Mouse (Mus musculus) hindbrain, embryonic 14.5 days (tissue): ENCODE measurements at regions not wholly inside any gene's neighbourhood (a gene's known extent, or its start where the extent isn't known, plus 50 kb on each side); places are given as distances from the start of the nearest gene placed in this dataset.

Experiments
- ATAC-seq: fragments of 200-750 bp; cut with Nextera tagmentation; 2 replicates; pipeline ENCODE4 v1.8.0; 2017; ENCODE audit warnings: moderate number of reproducible peaks, mild to moderate bottlenecking, moderate TSS enrichment, moderate library complexity; ENCODE audit not compliant: low FRiP score
- DNase-seq: peaks from one replicate; pipeline ENCODE4 v3.0.0-alpha.2; 2015; ENCODE audit warnings: low spot score
- H3K27ac ChIP-seq: fragments of 300-500 bp; sonication (generic); 2 replicates; pipeline ENCODE4 v1.5.1; 2014; ENCODE audit warnings: mild to moderate bottlenecking, moderate library complexity
- H3K27me3 ChIP-seq: fragments of 300-500 bp; sonication (generic); 2 replicates; pipeline ENCODE4 v1.6.1; 2014; ENCODE audit warnings: mild to moderate bottlenecking, low read length, mixed read lengths; ENCODE audit not compliant: control insufficient read depth, insufficient read depth
- H3K36me3 ChIP-seq: fragments of 300-500 bp; sonication (generic); replicated peaks from 2 replicates; pipeline ENCODE4 v1.6.1; 2014; ENCODE audit not compliant: control insufficient read depth, insufficient read depth
- H3K4me1 ChIP-seq: fragments of 300-500 bp; sonication (generic); replicated peaks from 2 replicates; pipeline ENCODE4 v1.6.1; 2014; ENCODE audit warnings: antibody characterized with exemption, low read length, mixed read lengths; ENCODE audit not compliant: control insufficient read depth, insufficient read depth
- H3K4me2 ChIP-seq: fragments of 300-500 bp; sonication (generic); replicated peaks from 2 replicates; pipeline ENCODE4 v1.6.1; 2014; ENCODE audit warnings: mild to moderate bottlenecking, moderate library complexity
- H3K4me3 ChIP-seq: fragments of 300-500 bp; sonication (generic); replicated peaks from 2 replicates; pipeline ENCODE4 v1.5.1; 2014; ENCODE audit warnings: mild to moderate bottlenecking, low read length
- H3K9ac ChIP-seq: fragments of 300-500 bp; sonication (generic); 2 replicates; pipeline ENCODE4 v1.6.1; 2014
- H3K9me3 ChIP-seq: fragments of 300-500 bp; sonication (generic); 2 replicates; pipeline ENCODE4 v1.6.1; 2016; ENCODE audit warnings: low read length; ENCODE audit not compliant: control insufficient read depth
- WGBS: fragments of 180-500 bp; shearing (Covaris S2); extraction: QIAGEN DNeasy Blood & Tissue Kit; methylation state at CpG from one replicate; pipeline ENCODE4 v1.1.7; 2014; 5-methylcytosine and 5-hydroxymethylcytosine counted together

DNA sequence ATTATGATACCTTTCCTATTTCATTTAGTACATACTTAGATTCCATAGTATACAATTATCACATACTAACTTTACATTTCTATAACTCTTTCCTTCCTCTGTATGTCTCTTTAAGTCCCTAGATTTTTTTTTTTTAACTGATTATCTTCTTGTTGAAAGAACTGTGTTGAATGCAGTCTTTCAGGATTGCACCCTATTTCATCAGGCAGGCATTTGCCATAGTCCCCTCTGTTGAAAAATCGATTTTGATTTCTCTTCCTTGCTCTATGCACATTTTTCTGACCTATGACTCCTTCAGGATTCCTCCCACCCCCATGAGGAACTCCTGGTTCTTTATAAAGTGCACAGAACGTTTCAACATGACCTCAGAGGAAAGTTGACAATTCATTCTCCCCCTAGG lies 183.2 kb upstream of the Sox11 start:
- H3K36me3 ChIP-seq, result no peaks in the 10 kb centered on the region
- no peaks in the 10 kb centered on the region for H3K4me1 ChIP-seq
- H3K4me2 ChIP-seq, result no peak overlapping the region
- no peak overlapping the region for H3K4me3 ChIP-seq
- no peak overlapping the region for H3K9ac ChIP-seq
- H3K27ac ChIP-seq, result no peak overlapping the region
- H3K9me3 ChIP-seq, result no peaks in the 10 kb centered on the region
- ATAC-seq (no peak), DNase-seq (no peak)
- no peaks in the 10 kb centered on the region for H3K27me3 ChIP-seq
- 55% methylated on average over 2 of the region's 2 CpGs for WGBS

DNA sequence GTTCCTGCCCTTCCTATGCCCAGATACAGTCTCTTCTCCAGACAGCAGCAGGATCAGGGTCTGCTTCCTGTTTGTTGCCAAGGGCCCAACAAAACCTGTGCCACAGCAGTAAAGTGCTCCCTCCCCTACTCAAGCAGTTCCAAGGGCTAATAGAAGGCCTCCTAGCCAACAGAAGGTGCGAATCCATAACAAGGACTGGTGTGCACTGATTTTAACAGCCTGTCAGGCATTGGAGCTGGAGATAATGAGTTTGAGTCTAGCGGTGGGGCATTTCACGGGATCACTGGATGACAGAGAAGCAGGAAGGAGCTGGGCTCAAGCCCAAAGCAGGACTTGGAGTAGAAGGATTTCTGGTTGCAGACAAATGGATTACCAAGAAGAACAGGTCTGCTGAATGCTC lies 170.9 kb upstream of the Sox11 start:
- DNase-seq (no peak), ATAC-seq (no peak)
- Histone ChIP-seq H3K36me3 (no peaks in the 10 kb centered on the region), H3K4me2 (no peak overlapping the region), H3K9ac (no peak overlapping the region), H3K4me1 (no peaks in the 10 kb centered on the region), H3K27me3 (no peaks in the 10 kb centered on the region), H3K9me3 (no peaks in the 10 kb centered on the region), H3K27ac (no peak overlapping the region), H3K4me3 (no peak overlapping the region)
- 90% methylated on average over 3 of the region's 3 CpGs for WGBS

DNA sequence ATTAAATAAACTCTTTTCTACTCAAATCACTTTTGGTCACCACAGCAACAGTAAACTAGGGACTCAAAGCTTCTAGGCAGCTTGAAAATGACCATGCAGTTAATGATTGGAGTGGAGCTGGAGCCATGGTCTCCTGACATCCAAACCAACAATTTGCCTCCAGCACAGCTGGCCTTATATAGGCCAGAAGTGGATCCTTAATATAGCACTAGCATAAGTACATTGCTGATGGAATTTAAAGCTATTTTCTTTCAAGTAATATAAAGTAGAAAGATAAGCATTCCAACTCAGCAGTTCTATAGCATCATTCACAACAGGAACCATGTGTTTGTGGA lies 165.8 kb upstream of the Sox11 start:
- DNase-seq (no peak), ATAC-seq (no peak)
- H3K4me2 ChIP-seq, result no peak overlapping the region
- H3K27ac ChIP-seq, result no peak overlapping the region
- no peaks in the 10 kb centered on the region for H3K4me1 ChIP-seq
- H3K36me3 ChIP-seq, result no peaks in the 10 kb centered on the region
- H3K27me3 ChIP-seq, result no peaks in the 10 kb centered on the region
- H3K9me3 ChIP-seq, result no peaks in the 10 kb centered on the region
- no peak overlapping the region for H3K9ac ChIP-seq
- no peak overlapping the region for H3K4me3 ChIP-seq

DNA sequence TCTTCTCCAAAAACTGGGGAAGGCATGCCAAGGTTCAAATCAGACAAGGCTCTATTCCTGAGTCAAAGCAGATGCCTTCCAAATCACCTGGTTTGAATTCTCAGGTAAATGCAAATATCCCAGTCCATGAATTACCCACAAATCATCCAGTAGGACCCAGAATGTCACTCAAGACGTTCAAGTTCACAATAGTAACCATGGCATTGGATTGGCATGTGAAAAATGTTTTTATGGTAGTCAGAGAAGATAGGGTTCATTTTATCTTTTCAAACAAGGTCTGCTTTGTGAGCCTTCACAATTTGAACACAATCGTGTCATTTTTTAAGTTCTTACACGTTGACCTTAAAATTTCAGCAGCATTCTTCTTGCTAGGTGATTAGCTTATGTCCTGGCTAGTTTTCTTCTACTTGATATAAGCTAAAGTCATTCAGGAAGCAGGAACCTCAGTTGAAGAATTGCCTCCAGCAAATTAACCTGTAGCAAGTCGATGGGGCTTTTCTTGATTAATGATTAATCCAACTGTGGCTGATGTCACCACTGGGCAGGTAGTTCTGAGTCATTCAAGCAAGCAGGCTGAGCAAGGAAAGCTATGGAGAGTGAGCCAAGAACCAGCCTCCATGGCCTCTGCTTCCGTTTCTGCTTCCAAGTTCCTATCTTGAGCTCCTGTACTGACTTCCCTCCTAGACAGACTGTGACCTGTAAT lies 165.3 kb upstream of the Sox11 start:
- Histone ChIP-seq H3K27ac (no peak overlapping the region), H3K27me3 (no peaks in the 10 kb centered on the region)

DNA sequence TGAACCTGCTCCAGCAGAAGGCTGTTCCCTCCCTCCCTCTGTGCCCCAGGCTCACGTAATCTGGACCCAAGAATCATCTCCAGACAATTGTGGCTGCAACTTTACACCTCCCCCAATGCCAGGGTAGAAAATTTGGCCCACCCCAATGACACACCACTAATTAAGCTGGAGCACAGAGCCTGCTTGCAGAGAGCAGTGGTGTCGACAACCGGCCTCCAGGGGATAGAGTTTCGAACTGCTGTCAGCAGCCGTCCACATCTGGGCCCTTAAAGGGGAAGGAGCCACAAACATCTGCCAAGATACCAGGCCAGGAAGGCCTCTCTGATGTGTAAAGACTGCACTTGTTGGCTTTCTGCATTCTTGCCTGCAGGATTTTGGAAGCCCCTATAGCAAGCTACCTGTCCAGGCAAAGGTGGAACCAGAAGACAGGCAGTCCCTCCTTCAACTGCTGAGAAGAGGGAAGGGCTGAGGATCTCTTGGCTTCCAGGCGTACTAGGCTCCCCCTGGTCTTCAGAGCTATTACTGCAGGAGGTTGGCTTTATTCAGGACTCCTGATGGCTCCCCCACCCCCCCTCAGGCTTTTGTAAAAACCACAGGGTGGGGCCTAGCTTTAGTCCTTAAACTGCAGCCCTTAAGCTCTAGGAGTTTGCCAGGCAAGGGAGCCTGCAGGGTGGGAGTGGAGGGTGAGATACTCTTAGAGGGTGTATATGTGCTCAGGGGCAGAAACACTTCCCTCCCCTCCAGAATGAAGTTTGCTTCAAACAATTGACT lies 160.5 kb upstream of the Sox11 start:
- no peak overlapping the region for H3K4me2 ChIP-seq
- ATAC-seq, result no peak
- no peaks in the 10 kb centered on the region for H3K36me3 ChIP-seq
- 17% methylated on average over 6 of the region's 6 CpGs for WGBS
- H3K27me3 ChIP-seq, result no peaks in the 10 kb centered on the region
- no peaks in the 10 kb centered on the region for H3K9me3 ChIP-seq
- no peak overlapping the region for H3K9ac ChIP-seq
- DNase-seq, result no peak
- no peak overlapping the region for H3K4me3 ChIP-seq
- H3K4me1 ChIP-seq, result peaks cover 9% of the 10 kb centered on the region; the same call in 1 of the 2 replicates
- no peak overlapping the region for H3K27ac ChIP-seq

More for the DNA sequence above, 165.3 kb upstream of the Sox11 start:
- Histone ChIP-seq H3K4me1 (peaks cover 5% of the 10 kb centered on the region; the same call in 1 of the 2 replicates), H3K36me3 (no peaks in the 10 kb centered on the region), H3K4me2 (no peak overlapping the region), H3K9ac (no peak overlapping the region), H3K4me3 (no peak overlapping the region), H3K9me3 (no peaks in the 10 kb centered on the region)
- no peak for DNase-seq
- no peak for ATAC-seq
- 45% methylated on average over 5 of the region's 5 CpGs for WGBS

DNA sequence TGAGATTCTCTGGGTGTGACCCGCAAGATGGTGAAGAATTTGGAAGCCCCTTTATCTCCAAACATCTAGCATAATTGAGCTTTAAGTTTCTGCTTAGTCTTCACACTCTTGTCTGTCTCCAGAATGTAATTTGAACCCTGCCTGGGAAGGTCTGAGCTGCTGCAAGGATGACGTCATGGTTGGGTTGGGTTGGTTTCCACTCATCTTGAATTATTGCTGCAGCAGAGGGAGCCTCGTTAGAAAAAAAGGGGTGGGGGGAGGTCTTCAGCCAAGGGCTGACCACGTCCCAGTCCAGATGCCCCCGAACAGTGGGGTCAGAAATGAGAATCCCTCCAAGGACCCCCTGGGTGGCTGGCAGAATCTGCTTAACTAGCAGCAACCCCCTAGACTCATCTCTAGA lies 158.1 kb upstream of the Sox11 start:
- no peak for ATAC-seq

DNA sequence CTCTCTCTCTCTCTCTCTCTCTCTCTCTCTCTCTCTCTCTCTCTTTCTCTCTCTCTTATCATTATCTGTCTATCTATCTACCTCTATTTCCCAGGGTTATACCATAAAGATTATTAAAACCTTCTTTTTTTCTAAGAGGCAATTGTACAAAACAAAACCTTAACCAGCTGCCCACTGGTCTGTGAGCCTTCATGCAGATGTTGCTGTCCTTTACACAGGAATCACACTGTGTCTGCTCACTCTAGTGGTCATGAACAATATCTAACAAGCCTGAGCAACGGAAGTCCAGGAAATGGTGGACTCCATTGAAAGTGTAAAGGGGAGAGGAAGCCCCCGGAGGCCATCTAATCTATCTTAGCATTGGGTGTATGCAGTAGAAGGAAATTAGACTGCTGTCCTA lies 156.9 kb upstream of the Sox11 start:
- WGBS, result 38% methylated on average over 2 of the region's 2 CpGs
- H3K4me2 ChIP-seq, result no peak overlapping the region
- no peak overlapping the region for H3K9ac ChIP-seq
- ATAC-seq (no peak), DNase-seq (no peak)
- no peaks in the 10 kb centered on the region for H3K9me3 ChIP-seq
- H3K4me3 ChIP-seq, result no peak overlapping the region
- H3K4me1 ChIP-seq, result peaks cover 9% of the 10 kb centered on the region; the same call in 1 of the 2 replicates
- H3K27ac ChIP-seq, result no peak overlapping the region
- no peaks in the 10 kb centered on the region for H3K27me3 ChIP-seq
- H3K36me3 ChIP-seq, result no peaks in the 10 kb centered on the region

More for the DNA sequence above, 158.1 kb upstream of the Sox11 start:
- WGBS, result 44% methylated on average over 5 of the region's 5 CpGs
- no peak overlapping the region for H3K4me3 ChIP-seq
- H3K27ac ChIP-seq, result no peak overlapping the region
- no peaks in the 10 kb centered on the region for H3K36me3 ChIP-seq
- peaks cover 9% of the 10 kb centered on the region; the same call in 1 of the 2 replicates for H3K4me1 ChIP-seq
- H3K27me3 ChIP-seq, result no peaks in the 10 kb centered on the region
- H3K9me3 ChIP-seq, result no peaks in the 10 kb centered on the region
- no peak for DNase-seq
- H3K4me2 ChIP-seq, result no peak overlapping the region
- H3K9ac ChIP-seq, result no peak overlapping the region

DNA sequence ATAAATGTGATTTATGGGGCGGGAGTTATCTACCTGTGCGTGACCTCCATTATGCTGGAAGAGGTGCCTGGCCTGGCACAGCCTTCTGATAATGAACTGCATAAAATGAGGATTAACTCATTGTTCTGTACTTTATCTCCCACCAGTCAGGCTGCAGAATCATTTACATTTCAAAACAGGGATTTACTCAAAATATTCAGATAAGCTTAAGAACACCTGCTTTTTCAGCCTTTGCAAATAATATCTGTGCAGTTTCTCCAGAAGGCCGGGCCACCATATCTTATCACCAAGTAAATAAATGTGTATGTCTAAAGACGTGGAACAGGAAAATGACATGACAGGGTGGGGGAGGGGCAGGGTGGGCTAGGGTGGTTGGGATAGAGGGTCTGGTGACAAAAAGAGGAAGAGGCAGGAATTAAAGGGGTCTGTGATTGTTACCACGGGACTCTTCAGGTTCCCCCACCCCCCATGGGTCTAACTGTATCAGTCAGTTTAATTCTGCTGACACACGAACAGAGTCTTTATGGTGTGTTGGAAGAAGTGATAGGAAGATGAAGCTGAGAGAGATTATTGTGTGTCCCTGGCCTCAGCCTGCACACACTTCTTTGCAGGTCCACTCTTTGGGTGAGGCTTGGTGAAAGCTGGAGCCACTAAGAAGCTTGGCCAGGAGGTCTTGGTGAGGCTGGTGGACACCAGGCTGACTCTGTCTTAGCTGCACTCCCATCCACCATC lies 154.6 kb upstream of the Sox11 start:
- no peaks in the 10 kb centered on the region for H3K27me3 ChIP-seq
- no peaks in the 10 kb centered on the region for H3K36me3 ChIP-seq
- no peak overlapping the region for H3K9ac ChIP-seq
- WGBS, result 43% methylated on average over 6 of the region's 6 CpGs
- H3K4me2 ChIP-seq, result no peak overlapping the region
- DNase-seq, result no peak
- no peaks in the 10 kb centered on the region for H3K9me3 ChIP-seq
- peak overlapping the region; percentile 41; the same call in 1 of the 2 replicates for H3K27ac ChIP-seq
- H3K4me3 ChIP-seq, result no peak overlapping the region
- no peak for ATAC-seq
- peaks cover 5% of the 10 kb centered on the region for H3K4me1 ChIP-seq

DNA sequence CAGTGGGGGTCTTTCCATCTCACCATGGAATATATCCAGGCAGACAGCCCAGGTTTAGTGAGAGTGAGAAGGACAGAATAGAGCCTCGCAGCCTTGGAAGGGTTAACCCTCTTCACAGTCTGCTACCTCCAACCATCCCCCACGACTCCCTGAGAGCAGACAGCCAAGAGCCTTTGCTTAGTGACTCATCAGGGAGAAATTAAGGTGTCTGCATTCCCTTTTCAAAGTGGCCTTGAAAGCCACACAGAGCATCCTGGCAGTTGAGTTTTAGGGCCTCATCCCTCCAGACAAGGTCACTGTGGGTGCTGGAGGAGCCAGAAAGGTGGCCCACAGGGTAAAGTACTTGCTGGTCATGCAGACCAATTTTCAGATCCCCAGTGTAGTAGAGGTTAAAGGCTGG lies 149.9 kb upstream of the Sox11 start:
- Histone ChIP-seq H3K9ac (no peak overlapping the region), H3K27ac (no peak overlapping the region), H3K27me3 (no peaks in the 10 kb centered on the region), H3K36me3 (no peaks in the 10 kb centered on the region), H3K4me3 (no peak overlapping the region), H3K4me2 (no peak overlapping the region), H3K9me3 (no peaks in the 10 kb centered on the region), H3K4me1 (peaks cover 9% of the 10 kb centered on the region)
- ATAC-seq, result no peak
- no peak for DNase-seq
- WGBS, result 18% methylated on average over 2 of the region's 2 CpGs
